Mouse (Mus musculus) left cerebral cortex, postnatal 10 days (tissue): ENCODE data around the gene Platr17. TPM values are rescaled to one million over a fixed set of nuclear protein-coding genes. Genes with fewer than 3 reads are reported as not detected.
A peak's percentile ranks its signal among the peaks of the same experiment; 100 is the strongest.
"Not testable (repeated sequence)": the region's sequence is repeated elsewhere in the genome, so short reads cannot be mapped to it uniquely, and the experiment has no call there.

Experiments used
- DNase-seq, 2 experiments: peaks; one replicate each; pipeline ENCODE4 v3.0.0; 2021 to 2022; ENCODE audit warnings: low spot score in 2 of 2, mixed read lengths in 1 of 2; ENCODE audit errors: extremely low spot score in 1 of 2
- intact Hi-C: fragments of 180-260 bp; cut with DNase I; formaldehyde crosslinking; loops from one replicate; pipeline ENCODE4 v1.15.1; 2025
- total RNA-seq, 2 experiments: library from RNA; stranded (reverse); gene quantifications; 2 replicates each; pipeline ENCODE4 v1.2.3; 2021

The Platr17 gene
- total RNA-seq, 2 experiments from 2014 or later = 1.2 TPM

DNA sequence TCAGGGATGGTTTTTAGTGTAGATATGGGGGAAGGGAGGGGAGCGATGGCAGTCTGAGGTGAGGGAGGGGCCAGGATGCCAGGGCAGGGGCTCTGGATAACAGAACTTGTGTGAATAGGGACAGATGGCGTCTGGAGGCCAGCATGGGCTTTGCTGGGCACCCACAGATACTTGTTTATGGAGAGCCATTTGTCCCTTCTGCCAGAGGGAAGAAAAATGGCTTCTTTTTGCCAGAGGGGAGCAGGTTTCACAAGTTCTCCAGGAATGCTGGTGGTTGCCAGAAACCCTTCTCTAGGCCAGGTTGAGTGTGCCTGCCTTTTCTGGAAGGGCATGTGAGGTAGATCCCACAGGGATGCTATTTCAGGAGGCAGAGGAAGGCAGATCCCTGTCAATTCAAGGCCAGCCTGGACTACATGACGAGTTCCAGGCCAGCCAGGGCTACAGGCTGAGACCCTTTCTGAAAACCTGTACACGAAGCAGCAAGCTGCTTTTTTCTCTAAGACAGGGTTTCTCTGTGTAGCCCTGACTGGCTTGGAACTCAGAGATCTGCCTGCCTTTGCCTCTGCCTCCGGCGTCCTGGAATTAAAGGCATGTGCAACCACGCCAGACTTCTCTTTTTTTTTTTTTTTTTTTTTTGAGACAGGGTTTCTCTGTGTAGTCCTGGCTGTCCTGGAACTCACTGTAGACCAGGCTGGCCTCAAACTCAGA is 4.5 kb upstream of the Platr17 start:
- no peak for DNase-seq
- intact Hi-C loops = no loop called here

GRCm38 (mm10) chr17:33900989-33901314 is 4.0 kb upstream of the Platr17 start:
- DNase-seq = no peak
- intact Hi-C loops = no loop called here

- intact Hi-C loops = no loop called here
- no peak for DNase-seq
These were observed 3.3 kb upstream of the Platr17 start for GRCm38 (mm10) chr17:33901653-33902052.

DNA sequence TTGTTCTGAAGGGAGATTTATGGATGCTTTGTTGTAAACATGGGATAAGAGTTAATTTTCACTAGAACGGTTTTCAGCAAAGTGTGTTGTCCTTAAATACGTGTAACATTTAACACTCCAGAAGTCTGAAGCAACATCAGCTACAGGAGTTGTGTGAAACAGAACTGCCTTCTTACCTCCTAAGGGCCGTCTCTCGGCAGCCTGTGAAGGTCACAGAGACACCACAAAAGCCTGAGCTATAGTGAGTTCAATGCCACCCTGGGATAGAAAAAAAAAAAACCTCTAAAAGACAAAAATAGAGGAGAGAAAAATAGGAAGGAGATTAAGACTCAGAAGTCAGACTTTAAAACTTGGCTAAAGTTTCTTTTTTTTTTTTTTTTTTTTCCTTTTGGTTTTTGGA is 2.9 kb upstream of the Platr17 start:
- DNase-seq = no peak
- intact Hi-C loops = no loop called here

GRCm38 (mm10) chr17:33902491-33902890 is 2.4 kb upstream of the Platr17 start:
- DNase-seq = no peak
- intact Hi-C loops = no loop called here

DNA sequence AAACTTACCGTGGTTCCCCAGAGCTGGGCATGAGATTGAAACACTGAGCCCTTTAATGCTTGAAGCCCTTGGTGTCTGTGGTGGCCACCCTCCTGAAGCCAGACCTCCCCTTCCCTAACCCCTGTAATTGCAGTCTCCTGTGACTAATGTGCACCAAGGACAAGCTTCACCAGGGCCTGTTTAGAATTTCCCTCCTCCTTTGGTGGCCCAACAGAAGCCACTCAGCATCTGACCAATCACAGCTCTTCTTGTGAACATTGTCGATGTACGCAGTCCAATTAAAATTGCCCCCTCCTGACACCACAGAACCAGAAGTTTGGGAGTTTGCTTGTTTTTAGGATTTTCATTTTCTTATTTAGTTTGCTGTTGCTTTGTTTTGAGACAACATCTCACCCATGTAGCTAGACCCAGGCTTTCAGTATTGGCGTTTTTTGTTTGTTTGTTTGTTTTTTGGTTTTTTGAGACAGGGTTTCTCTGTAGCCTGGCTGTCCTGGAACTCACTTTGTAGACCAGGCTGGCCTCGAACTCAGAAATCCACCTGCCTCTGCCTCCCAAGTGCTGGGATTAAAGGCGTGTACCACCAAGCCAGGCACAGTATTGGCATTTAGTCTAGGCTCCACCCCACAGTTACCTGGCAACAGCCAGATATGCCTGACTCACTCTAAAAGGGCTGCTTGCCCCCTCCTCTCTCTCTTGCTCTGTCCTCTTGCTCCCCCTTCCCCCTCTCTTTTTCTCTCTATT is 854 bp upstream of the Platr17 start:
- intact Hi-C loops, DNase-seq: not testable (repeated sequence)

- DNase-seq = peak; percentile 56 to 86
- intact Hi-C loops = no loop called here
These were observed 3.6 kb downstream of the Platr17 start for GRCm38 (mm10) chr17:33908331-33909076.

DNA sequence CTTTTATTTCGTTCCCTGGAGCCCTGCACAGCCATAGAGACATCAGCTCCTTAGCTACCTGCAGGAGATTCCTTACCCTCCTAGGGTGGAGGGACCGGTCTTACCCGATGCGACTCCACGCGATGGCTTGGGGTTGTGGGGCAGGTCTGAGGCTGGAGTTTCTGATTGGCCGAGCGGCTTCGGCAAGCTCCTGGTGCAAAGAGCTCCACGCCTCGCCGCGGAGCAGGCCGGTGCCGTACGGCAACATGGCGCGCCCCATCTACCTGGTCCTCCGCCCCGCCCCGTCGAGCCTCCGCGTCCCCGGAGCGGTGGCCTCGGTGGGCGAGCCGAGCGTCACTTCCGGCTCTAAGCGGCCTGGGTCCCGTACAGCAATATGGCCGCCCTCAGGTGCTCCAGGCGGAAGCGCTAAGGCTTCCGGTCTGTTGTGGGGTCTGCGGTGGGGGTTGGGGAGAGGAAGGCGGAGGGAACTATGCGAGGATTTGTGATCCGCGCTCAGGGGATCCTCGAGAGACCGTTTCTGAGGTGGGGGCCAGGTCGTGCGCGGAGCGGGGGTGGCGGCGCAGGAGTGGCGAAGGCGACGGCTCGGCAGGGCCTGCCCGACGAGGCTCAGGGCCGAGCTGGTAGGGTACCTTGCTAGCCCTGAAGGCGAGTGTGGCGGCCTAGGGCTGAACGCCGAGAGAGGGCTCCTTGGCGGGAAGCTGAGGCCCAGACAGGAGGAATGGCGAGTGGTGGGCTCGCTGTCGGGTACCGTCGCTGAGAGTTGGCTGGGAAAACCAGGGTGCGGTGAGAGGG is 4.3 kb downstream of the Platr17 start, which contains the start of gene Daxx:
TSS of gene Daxx (plus strand) at position 338 of the 792 bp plus-strand sequence.
- peak; percentile 97 to 99 for DNase-seq

DNA sequence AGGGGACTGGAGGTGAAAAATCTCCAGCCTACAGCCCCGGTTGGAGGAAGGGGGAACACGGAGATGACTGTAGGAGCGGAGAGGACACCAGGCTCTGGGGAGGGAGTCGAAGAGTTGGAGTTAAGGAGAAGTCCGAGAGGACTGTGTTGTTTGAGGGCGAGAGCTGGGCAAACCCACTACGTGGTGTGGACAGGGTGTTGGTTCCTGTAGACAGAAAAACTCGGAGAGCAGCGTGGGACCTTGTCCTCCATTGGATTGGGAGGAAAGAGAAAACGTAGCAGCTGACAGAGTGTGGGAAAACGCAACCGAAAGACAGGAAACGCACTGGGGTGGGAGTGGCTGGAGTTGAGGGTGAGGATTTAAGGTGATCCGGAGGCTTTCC is 4.9 kb downstream of the Platr17 start:
- intact Hi-C loops = no loop called here
- DNase-seq = peak in 1 of 2 experiments; percentile 56

More for the DNA sequence above, 4.3 kb downstream of the Platr17 start, which contains the start of gene Daxx:
- intact Hi-C loops = no loop called here

DNA sequence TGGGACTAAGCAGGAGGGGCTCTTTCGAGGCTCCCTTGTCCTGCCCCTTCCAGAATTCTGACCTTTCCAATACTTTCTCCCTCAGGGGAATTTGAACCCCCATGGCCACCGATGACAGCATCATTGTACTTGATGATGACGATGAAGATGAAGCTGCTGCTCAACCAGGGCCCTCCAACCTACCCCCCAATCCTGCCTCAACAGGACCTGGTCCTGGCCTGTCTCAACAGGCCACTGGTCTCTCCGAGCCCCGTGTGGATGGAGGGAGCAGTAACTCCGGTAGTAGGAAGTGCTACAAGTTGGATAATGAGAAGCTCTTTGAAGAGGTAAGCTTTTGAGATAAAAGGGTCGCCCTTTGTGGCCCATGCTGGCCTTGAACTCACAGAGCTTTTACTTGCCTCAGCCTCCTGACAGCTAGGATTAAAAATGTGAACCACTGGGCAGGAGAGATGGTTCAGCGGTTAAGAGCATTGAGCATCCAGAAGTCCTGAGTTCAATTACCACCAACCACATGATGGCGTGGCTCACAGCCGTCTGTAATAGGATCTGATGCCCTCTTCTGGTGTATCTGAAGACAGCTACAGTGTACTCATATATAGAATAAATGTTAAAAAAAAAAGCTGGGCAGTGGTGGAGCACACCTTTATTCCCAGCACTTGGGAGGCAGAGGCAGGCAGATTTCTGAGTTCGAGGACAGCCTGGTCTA is 5.6 kb downstream of the Platr17 start:
- DNase-seq = no peak
- intact Hi-C loops = no loop called here

DNA sequence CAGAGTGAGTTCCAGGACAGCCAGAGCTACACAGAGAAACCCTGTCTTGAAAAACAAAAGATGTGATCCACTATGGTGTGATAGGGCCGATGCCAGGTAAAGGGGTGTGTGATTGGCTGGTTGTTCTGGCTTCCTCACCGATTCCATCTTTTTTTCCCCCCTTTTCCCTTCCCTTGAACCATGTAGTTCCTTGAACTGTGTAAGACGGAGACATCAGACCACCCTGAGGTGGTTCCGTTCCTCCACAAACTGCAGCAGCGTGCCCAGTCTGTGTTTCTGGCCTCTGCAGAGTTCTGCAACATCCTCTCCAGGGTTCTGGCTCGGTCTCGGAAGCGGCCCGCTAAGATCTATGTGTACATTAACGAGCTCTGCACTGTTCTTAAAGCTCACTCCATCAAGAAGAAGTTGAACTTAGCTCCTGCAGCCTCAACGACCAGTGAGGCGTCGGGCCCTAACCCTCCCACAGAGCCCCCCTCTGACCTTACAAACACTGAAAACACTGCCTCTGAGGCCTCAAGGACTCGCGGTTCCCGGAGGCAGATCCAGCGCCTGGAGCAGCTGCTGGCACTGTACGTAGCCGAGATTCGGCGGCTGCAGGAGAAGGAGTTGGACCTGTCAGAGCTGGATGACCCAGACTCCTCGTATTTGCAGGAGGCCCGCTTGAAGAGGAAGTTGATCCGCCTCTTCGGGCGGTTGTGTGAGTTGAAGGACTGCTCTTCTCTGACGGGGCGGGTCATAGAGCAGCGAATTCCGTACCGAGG is 6.3 kb downstream of the Platr17 start:
- peak in 1 of 2 experiments; percentile 32 for DNase-seq
- intact Hi-C loops = no loop called here

GRCm38 (mm10) chr17:33911813-33912414 is 7.0 kb downstream of the Platr17 start:
- peak in 1 of 2 experiments; percentile 45 for DNase-seq
- intact Hi-C loops = no loop called here

- intact Hi-C loops = no loop called here
- no peak for DNase-seq
These were observed 8.3 kb downstream of the Platr17 start for GRCm38 (mm10) chr17:33913264-33913663.

DNA sequence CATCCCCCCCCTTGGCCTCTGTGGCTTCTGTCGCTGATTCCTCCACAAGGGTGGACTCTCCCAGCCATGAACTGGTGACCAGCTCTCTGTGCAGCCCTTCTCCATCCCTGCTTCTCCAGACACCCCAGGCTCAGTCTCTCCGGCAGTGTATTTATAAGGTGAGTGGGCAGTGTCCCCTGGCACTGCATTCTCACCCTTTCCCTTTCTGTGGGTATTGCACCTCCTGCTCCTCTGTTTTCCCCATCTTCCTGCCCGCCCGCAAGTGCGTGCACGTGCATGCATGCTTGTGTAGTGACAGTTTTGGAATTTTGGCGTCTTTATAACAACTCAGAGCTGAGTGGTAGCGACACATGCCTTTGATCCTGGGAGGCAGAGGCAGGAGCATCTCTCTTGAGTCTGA is 9.0 kb downstream of the Platr17 start:
- no peak for DNase-seq
- intact Hi-C loops = no loop called here

DNA sequence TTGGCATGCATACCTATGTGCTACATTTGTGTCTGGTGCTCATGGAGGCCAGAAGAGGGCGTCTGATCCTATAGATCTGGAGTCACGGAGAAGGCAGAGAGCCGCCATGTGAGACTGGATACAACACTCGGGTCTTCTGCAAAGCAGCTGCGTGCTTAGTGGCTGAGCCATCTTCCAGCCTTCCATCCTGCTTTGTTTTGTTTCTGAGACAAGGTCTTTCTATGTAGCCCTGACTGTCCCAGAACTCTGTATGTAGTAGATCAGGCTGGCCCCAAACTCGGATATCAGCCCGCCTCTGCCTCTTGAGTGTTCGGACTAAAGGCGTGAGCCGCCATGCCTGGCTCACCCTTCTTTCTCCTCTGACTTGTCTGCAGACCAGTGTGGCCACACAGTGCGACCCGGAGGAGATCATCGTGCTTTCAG is 10.0 kb downstream of the Platr17 start:
- intact Hi-C loops = no loop called here
- DNase-seq = no peak

DNA sequence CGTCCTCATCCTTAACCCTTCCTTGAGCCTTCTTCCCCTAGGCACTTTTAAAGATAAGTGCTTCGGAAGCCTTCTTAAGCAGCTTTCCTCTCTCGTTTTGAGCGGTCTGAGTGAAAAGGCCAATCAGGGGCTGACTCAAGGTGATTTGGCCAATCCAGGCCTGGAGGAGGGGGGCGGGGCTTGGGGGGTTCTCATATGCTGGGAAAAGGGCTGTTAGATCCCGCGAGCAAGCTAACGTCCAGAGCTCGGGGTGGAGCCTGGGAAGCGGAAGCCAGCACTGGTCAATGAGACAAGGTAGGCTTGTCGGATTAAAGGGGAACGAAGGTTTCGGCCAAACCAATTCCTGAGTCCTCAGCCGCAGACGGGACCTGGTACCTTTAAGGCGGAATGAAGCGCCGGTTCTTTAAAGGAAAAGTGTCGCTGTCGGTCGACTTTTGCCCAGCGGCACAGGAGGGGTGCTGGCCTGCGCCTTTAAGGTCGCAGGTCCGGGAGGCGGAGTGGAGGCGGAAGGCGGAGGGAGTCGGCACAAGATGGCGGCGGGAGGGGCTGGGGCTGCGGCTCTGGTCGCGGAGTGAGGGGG is 10.8 kb downstream of the Platr17 start, which contains the start of the genes Tapbp and Zbtb22:
TSS of gene Tapbp (plus strand) at position 229 of the 580 bp plus-strand sequence.
TSS of gene Zbtb22 (plus strand) at position 234 of the 580 bp plus-strand sequence.
- intact Hi-C loops = no loop called here
- DNase-seq = peak; percentile 96 to 98

- intact Hi-C loops = no loop called here
- no peak for DNase-seq
These were observed 11.4 kb downstream of the Platr17 start for GRCm38 (mm10) chr17:33916294-33916693.
